Mouse (Mus musculus): ENCODE results near the gene Miip.
"Not testable (repeated sequence)": the region's sequence is repeated elsewhere in the genome, so short reads cannot be mapped to it uniquely, and the experiment has no call there.

Miip gene

DNA sequence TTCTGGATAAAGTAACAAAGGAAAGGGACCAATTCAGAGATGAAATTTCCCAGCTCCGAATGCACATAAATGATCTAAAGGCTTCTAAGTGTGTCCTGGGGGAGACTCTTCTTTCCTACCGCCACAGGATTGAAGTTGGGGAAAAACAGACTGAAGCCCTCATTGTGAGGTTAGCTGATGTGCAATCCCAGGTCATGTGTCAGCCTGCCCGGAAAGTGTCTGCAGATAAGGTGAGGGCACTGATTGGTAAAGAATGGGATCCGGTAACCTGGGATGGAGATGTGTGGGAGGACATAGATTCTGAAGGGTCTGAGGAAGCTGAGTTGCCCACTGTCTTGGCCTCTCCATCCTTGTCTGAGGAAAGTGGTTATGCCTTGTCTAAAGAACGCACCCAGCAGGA is 622 bp upstream of the Miip start:
- in situ Hi-C loops (cut with MboI), result no loop called here

DNA sequence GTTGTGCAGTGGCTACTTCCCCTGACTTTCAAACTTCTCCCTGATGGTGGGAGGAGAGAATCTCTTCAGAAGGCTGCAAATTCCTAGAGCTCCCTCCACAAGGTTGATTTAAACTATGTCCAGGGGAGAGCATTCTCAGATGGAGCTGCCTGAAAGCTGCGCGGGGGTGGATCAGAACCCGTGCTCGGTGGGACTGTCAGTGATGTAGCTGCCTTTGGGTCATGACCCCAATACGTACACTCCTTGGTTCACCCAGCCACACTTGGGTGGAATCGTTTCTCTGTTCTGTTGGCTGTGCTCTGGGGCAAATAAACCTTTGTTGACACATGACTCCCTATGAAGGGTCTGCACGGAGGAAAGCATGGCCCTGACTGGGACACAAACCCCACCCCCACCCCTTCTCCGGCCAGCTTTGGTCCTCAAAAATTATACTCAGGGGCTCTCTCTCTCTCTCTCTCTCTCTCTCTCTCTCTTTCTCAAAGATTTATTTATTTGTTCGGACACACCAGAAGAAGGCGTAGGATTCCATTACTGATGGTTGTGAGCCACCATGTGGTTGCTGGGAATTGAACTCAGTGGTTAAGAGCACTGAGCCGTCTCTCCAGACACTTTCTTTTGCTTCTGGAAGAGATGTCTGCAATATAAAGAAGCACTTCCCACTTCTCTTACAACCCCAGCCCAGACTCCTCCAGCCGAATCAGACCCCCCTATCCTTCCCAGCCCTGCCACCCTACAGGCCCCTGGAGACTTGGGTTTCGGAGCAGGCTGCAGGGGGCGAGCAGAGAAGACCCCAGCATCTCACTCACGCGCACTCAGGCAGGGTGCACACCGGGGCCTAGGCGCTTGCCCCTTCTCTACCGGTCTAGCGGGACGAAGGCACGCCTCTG is 810 bp downstream of the Miip start:
- in situ Hi-C loops (cut with MboI), result no loop called here

DNA sequence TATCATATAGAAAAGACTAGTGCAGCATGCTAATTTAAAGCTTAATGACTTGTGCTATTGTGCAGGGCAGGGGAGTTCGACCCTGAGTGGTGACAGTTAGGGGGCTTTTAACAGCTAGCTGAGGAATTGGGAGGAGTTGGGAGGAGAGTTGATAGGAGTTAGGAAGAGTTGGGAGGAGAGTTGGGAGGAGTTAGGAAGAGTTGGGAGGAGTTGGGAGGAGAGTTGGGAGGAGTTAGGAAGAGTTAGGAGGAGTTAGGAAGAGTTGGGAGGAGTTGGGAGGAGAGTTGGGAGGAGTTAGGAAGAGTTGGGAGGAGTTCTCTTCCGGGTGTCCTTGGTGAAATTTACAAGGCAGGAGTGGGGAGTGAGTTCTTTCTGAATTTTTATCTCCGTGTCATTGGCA is 1.8 kb downstream of the Miip start:
- in situ Hi-C loops (cut with MboI), result not testable (repeated sequence)

DNA sequence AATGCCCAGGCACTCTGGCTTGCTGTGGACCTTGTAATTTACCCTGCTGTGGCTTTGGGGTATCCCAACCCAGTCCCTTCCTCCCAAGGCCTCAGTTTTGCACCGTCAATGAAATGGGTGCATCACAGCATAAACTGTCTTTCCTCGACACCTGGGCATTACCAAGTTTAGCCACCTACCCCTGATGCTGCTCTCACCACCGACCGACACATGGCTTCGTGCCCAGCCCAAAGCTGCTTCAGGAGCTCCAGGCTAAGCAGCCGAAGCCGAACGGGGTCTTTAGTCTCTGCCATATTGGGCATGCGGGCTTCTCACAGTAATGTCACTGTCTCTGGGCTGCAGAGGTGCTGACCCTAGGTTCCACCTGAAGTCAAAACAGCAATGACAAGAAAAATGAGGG is 2.6 kb downstream of the Miip start:
- in situ Hi-C loops (cut with MboI), result no loop called here

DNA sequence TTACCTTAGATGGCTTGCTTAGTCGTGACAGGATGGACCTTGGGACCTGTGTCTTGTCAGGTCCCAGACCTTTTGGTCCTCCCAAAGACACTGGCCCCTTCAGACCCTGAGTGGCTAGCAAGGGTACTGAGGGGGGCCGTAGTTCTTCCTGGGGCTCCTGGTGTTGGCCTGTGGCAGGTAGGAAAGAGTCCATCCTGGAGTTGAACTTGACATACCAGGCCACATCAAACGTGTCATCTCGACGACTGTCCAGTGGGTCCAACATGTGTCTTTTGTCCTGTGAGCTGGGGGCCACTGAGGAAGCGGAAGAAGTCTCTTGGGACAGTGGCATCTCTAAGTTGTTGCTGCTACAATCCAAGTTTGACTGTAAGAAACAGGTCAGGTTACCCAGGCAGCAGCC is 3.0 kb downstream of the Miip start:
- in situ Hi-C loops (cut with MboI), result no loop called here

DNA sequence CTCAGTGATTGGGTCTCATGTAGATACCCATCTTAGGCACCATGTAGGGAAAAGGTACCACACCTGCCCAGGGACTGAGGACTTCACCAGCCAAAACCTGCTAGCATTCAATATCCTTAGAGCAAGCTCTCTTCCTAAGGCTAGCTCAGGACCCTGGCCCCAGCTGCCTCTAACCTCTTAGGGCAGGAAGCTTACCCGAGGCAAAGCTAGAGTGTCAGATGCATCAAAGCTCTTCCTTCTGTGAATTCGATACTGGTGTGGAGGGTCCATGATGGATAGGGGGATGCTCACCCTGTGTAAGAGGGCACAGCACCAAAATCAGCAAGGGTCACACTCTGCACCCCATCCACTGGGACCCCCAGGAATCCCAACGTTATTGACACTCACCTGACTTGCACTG is 6.6 kb downstream of the Miip start:
- in situ Hi-C loops (cut with MboI), result no loop called here

DNA sequence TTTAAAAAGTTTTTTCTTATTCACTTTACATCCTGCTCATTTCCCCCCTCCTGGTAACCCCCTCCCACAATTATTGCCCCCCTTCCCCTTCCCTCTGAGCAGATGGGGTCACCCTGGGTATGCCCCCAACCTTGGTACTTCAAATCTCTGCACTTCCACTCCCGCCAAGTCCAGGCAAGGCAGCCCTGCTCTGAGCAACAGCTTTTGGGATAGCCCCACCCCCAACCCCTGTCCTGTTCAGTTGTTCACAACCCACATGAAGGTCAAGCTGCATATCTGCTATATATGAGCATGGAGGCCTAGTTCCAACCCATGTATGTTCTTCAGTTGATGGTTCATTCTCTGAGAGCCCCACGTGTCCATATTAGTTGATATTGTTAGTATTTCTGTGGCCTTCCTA is 17.8 kb downstream of the Miip start:
- in situ Hi-C loops (cut with MboI), result no loop called here

DNA sequence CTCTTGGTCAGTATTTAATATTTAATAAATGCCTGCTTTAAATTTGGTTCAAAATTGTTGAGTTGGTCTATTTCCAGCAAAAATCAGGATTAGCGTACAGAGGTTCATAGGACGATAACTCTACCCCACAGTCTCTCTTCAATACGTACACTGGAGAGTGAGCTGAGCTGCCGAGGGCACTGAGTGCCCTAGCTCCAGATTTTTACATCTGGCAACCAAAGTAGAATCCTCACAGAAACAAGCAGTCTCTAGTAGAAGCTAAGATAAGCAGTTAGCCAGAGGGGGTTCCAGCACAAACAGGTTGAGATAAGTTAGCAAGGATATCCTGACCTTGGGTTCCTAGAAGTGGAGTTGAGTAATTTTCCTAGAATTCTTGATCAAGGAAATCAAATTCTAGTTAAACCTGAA is 20.0 kb downstream of the Miip start:
- in situ Hi-C loops (cut with MboI), result no loop called here

DNA sequence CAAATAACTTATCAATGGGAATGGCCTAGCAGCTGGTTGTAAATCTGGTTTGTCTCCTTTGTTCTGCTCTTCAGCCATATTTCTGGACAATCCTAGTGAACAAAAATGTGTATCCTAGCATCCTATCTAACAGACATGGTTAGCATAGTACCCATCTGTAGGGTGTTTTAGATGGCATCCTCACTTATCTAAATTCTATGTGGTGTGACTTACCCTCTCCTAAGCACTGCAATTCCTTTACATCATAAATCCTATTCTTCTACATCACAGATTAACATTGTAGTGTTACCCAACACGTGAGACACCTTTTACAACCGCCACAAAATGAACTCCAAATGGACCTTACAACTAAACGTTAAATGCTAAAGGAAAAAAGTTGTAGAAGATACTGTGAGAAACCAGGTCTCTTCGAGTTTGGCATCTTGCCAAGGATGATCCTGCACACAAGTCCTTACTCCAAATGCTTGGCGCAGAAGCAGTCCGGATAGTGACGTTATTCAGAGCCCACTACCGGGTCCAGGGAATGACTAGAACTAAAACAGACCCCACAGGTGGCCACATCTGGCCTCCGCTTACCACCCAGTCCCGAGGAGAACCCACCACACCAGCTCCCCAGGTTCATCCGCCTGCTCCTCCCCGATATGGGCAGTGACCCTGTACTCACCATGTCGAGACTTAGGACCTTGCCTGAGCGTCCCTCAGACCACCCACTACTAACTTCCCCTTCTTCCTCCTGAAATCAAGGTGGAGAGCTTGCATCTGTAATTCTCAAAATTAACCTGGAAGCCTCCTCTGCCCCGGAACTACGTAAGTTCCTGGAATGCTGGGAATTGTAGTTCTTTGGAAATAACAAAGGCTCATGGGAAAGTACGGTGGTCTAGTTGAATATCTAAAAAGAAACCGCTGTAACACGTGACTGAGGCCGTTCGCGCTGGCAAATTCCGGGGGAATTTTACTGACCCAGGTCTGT is 20.7 kb downstream of the Miip start, which contains the start of gene Zfp933:
Zfp933 (minus strand) TSS at position 753 of the 970 bp plus-strand sequence.
- in situ Hi-C loops (cut with MboI), result no loop called here

DNA sequence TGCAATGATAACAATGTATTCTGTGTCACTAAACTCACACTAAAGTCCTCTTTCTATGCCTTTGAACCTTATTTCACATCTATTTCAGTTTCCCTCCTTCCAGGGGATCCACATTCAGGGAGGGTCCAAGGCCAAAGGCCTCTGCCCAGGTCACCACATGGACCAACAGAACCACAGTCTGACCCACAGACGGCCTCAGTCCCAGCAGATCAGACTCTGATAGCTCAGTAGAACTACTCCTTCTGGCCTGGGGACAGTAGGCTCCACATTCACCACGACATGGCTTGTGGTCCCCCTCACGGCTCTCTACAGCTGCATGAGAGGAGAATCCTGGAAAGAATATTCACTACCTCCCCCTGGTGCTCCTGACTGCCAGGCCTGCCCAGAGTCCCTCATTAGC is 25.7 kb downstream of the Miip start:
- in situ Hi-C loops (cut with MboI), result no loop called here

DNA sequence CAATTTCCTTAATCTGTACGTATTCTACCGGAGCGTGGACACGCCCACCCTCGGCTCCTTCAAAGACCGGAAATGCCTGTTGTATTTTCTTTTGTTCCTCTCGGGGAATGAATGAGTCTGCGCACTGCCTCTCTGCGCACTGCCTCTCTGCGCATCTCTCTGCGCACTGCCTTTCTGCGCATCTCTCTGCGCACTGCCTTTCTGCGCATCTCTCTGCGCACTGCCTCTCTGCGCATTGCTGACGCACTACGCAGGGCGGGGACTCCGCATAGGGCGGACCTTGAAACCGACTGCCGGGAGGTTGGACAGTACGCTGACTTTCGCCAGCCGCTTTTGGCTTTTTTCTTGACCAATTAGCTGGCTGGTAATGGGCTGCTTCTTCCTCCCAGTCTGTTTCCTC is 29.3 kb downstream of the Miip start:
- in situ Hi-C loops (cut with MboI), result not testable (repeated sequence)

DNA sequence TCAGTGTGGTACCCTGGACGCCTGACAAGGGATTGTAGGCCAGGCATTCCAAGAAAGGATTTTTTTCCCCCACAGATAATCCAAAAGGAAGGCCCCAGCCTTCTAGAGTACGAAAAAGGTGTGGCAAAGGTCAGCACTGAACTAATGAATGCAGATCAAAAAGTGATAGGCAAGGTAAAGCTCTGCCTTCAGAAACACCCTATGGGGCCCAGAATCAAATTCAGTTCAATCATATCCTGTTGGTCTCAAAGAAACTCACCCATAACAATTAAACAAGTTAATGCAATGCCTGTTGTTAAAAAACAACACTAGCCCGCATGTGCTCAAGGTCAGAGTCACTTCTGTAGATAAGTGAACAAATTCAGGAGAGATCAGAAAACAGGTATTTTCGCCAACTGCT is 44.2 kb downstream of the Miip start:
- in situ Hi-C loops (cut with MboI), result no loop called here

DNA sequence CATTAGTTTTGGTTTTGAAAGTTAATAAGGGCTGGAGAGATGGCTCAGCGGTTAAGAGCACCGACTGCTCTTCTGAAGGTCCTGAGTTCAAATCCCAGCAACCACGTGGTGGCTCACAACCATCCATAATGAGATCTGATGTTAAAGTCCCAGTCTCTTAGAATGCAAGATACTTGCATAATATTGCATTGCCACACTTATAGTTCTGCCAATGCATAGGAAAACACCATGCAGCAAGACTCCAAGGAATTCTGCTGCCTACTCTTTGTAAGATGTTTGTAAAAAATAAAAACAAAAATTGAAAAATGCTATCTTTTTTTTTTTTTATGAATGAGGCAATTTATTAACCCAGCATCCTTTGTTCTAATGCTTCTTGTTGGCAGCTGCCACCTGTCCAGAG is 47.2 kb downstream of the Miip start:
- in situ Hi-C loops (cut with MboI), result not testable (repeated sequence)

DNA sequence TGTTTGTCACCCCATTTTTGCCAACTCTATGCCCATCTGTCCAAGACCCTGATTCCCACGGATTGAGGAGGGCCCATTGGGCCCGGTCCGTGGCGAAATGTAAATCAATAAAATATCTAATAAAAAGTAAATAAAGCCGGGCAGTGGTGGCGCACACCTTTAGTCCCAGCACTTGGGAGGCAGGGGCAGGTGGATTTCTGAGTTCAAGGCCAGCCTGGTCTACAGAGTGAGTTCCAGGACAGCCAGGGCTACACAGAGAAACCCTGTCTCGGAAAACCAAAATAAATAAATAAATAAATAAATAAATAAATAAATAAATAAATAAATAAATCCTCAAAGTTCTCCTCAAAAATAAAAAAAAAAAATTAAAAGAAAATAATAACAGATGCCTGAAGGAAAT is 49.0 kb downstream of the Miip start:
- in situ Hi-C loops (cut with MboI), result not testable (repeated sequence)

DNA sequence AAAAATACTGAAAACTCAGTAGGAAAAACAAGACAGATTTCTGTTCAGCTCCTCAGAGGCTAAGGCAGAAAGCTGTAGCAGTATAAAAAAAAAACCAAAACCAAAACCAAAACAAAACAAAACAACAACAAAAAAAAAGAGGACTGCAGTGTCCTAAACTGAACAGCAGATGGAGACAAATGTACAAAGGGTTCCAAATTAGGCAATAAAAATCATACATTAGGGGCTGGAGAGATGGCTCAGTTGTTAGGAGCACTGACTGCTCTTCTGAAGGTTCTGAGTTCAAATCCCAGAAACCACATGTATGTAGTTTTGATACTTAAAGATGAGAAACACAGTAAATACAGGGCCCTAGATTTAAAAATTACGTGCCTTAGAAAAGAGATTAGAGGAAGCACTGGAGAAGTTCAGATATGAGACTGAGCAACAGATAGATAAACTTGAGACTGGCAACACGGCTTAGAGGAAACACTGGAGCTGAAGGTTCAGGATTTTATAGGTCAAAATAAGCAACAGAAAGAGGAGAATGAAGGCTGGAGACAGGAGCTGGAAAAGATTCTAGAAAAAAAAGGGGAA is 53.9 kb downstream of the Miip start:
- in situ Hi-C loops (cut with MboI), result no loop called here

DNA sequence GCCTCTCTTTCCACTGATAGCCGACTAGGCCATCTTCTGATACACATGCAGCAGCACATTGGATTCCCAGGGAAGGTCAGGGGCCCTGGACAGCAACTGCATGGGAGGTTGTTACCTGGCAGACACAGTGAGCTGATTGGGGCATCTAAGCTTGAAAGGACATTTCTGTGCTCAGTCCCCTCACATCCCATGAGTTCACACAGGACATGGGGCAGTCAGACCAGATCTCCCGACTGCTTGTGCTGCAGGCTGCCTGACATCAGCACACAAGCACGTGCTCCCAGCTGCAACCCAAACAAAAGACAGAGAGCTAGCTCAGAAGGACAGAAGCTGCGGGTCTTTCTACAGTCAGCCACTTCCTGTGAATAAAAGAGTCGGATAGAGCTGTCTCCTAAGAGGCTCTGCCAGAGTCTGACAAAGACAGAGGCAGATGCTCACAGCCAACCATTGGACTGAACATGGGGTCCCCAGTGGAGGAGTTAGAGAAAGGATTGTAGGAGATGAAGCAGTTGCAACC is 55.3 kb downstream of the Miip start:
- in situ Hi-C loops (cut with MboI), result no loop called here

Measured in mature B cell (primary cell).